Mouse (Mus musculus) embryonic fibroblast, embryonic 13.5 days (primary cell): ENCODE measurements around the gene Fam171b. TPM values are rescaled to one million over a fixed set of nuclear protein-coding genes. Genes with fewer than 3 reads are reported as not detected.
A peak's percentile ranks its signal among the peaks of the same experiment; 100 is the strongest.

Source experiments
- H3K27ac ChIP-seq: 2 replicates; pipeline ENCODE4 v1.5.1; 2012; ENCODE audit warnings: low read length, control low read depth, inconsistent platforms; ENCODE audit not compliant: insufficient read depth
- H3K4me1 ChIP-seq: 2 replicates; pipeline ENCODE4 v1.6.1; 2011; ENCODE audit warnings: low read length; ENCODE audit not compliant: control insufficient read depth, insufficient read depth
- H3K4me3 ChIP-seq: 2 replicates; pipeline ENCODE4 v1.5.1; 2011; ENCODE audit warnings: mild to moderate bottlenecking, control low read depth, low read length; ENCODE audit not compliant: insufficient read depth
- CTCF ChIP-seq: IDR thresholded peaks from 2 replicates; pipeline ENCODE4 v1.5.1; 2011; ENCODE audit warnings: mild to moderate bottlenecking, control low read depth, low read length, moderate library complexity, borderline replicate concordance; ENCODE audit not compliant: insufficient read depth
- POLR2A ChIP-seq: IDR thresholded peaks from 2 replicates; pipeline ENCODE4 v1.6.1; 2011; ENCODE audit warnings: low read depth, mild to moderate bottlenecking, control low read depth, low read length, moderate library complexity
- polyA plus RNA-seq: library from polyadenylated mRNA; stranded (reverse); fragments of >200 nt; gene quantifications from 2 replicates; pipeline ENCODE4 v1.2.4, GENCODE M21; 2011; ENCODE audit warnings: low read depth; ENCODE audit not compliant: missing spikeins, insufficient read length

Gene Fam171b
- polyA plus RNA-seq: 13.5 and 16.6 TPM in 2 replicates

GRCm38 (mm10) chr2:83812483-83813272, at the start of gene Fam171b:
Gene Fam171b (plus strand): TSS chr2:83812636.
- H3K4me1 ChIP-seq: peaks cover 3% of the 10 kb centered on the region; the same call in 1 of the 2 replicates
- TF ChIP-seq CTCF: 0 out of 2 replicates have a peak, but pooled peaks have one; percentile 36
- peak; percentile 47; the same call in 1 of the 2 replicates for TF ChIP-seq POLR2A
- H3K27ac ChIP-seq: no peak within 1 kb of the TSS
- H3K4me3 ChIP-seq: peak within 1 kb of the TSS; percentile 68

DNA sequence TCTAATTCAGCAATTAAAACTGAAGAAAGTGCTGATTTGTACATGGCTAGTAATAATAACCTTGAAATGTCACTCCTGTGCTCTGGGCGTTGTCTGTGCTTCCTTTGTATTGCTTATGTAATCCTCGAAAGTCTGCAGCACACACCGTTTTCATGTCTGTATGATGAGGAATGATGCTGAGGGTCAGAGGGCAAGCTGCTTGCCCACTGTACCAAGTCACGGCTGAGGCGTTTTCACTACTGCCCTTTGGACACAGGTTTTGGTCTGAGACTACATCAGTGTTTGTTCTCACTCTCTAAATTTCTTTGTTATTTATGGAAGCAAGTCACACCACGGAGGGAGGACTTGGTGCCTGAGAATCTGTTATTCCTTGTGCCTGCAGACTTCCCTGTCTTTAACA, 46.4 kb upstream of the Fam171b start:
- Histone ChIP-seq H3K4me3 (no peak overlapping the region), H3K27ac (no peak overlapping the region), H3K4me1 (peaks cover 2% of the 10 kb centered on the region)
- TF ChIP-seq POLR2A: no peak
- TF ChIP-seq CTCF: no peak

GRCm38 (mm10) chr2:83766878-83767277, 45.6 kb upstream of the Fam171b start:
- TF ChIP-seq POLR2A (no peak), CTCF (no peak)
- no peaks in the 10 kb centered on the region for H3K4me1 ChIP-seq
- no peak overlapping the region for H3K27ac ChIP-seq
- H3K4me3 ChIP-seq: no peak overlapping the region

DNA sequence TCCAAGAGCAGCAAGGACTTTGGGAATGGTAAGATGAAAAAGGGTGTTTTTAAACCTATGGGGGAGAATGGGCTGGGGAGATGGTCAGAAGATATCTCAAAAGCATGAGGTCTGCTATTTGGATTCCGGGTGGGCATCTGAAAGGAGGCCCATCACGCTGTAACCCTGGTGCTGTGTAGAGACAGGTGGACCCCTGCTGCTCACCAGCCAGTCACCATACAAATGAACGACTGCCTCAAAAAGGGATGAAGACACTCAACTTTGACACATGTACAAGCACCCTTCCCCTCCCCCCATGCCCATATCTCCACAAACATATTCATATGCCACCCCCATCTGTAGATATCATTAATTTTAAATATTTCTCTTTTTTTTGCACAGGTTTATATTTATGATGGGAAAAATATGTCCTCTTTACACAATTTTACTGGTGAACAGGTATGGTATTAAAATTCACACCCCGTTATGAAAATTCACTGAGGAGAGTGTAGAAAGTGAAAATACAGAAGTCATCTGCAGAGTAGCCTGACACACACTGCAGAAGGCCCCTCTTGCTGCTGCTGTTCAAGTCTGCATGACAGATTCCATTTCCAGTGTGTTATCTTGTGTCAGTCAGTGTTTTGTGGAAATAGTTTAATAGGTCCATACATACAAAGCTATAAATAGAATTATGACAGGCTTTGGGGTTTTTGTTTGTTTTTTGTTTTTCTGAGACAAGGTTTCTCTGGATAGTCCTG, 44.0 kb upstream of the Fam171b start:
- Histone ChIP-seq H3K4me1 (no peaks in the 10 kb centered on the region), H3K4me3 (no peak overlapping the region), H3K27ac (no peak overlapping the region; the same call in 1 of the 2 replicates)
- TF ChIP-seq CTCF: no peak
- TF ChIP-seq POLR2A: no peak

- H3K27ac ChIP-seq: no peak overlapping the region
- no peak overlapping the region for H3K4me3 ChIP-seq
- TF ChIP-seq CTCF: peak; percentile 64; the same call in 1 of the 2 replicates
- no peak for TF ChIP-seq POLR2A
- no peaks in the 10 kb centered on the region for H3K4me1 ChIP-seq
Measured at GRCm38 (mm10) chr2:83771155-83771812, 41.2 kb upstream of the Fam171b start.

- Histone ChIP-seq H3K4me3 (no peak overlapping the region), H3K4me1 (no peaks in the 10 kb centered on the region), H3K27ac (no peak overlapping the region)
- TF ChIP-seq POLR2A (no peak), CTCF (no peak)
Measured at GRCm38 (mm10) chr2:83791330-83792073, 20.9 kb upstream of the Fam171b start.

- Histone ChIP-seq H3K27ac (no peak overlapping the region), H3K4me3 (no peak overlapping the region), H3K4me1 (no peaks in the 10 kb centered on the region)
- TF ChIP-seq POLR2A (no peak), CTCF (no peak)
Measured at GRCm38 (mm10) chr2:83792102-83792501, 20.3 kb upstream of the Fam171b start.

GRCm38 (mm10) chr2:83795766-83796165, 16.7 kb upstream of the Fam171b start:
- TF ChIP-seq CTCF (no peak), POLR2A (no peak)
- Histone ChIP-seq H3K4me3 (no peak overlapping the region), H3K4me1 (no peaks in the 10 kb centered on the region), H3K27ac (no peak overlapping the region)

GRCm38 (mm10) chr2:83797902-83798497, 14.4 kb upstream of the Fam171b start:
- H3K4me3 ChIP-seq: no peak overlapping the region

More at GRCm38 (mm10) chr2:83797902-83798497, 14.4 kb upstream of the Fam171b start:
- Histone ChIP-seq H3K4me1 (no peaks in the 10 kb centered on the region), H3K27ac (no peak overlapping the region)
- no peak for TF ChIP-seq CTCF
- no peak for TF ChIP-seq POLR2A
